Mouse (Mus musculus) layer of hippocampus, postnatal 25 days (tissue): ENCODE data around the gene Gm10447. TPM values are rescaled to one million over a fixed set of nuclear protein-coding genes. Genes with fewer than 3 reads are reported as not detected.

Experiments used
- DNase-seq, 2 experiments: peaks; one replicate each; pipeline ENCODE4 v3.0.0; 2022; ENCODE audit warnings: mixed read lengths in 2 of 2, low spot score in 1 of 2; ENCODE audit errors: extremely low spot score in 1 of 2
- microRNA-seq, 2 experiments: library from miRNA; unstranded; fragments of <30 nt; microRNA quantifications; one replicate each; pipeline ENCODE4 v1.2.0; 2021
- total RNA-seq, 2 experiments: library from RNA; stranded (reverse); gene quantifications; 2 replicates each; pipeline ENCODE4 v1.2.3; 2021

Gm10447 gene
- total RNA-seq, 2 experiments from 2014 or later, result 0.12 to 0.26 TPM

GRCm38 (mm10) chr11:53411738-53412137 lies 45.2 kb downstream of the Gm10447 start:
- no peak for DNase-seq

Small RNA genes lying within 50 kb of the gene (microRNA-seq; reads per million reads assigned to microRNA genes)
- gene Mir6920, result 0 to 0.18 reads per million in 2 experiments

Other genes with a start within 250 kb of the Gm10447 start
- 100 to 1,000 TPM; 173 to 178 TPM for gene Hspa4, start 156.7 kb downstream of the Gm10447 start, total RNA-seq
- 10 to 100 TPM in 1 of 2 experiments, 1 to 10 TPM in 1; 9.3 to 10.2 TPM for gene Zcchc10, start 132.4 kb downstream of the Gm10447 start, total RNA-seq
- 100 to 1,000 TPM; 199 to 222 TPM for gene Aff4, start 106.3 kb downstream of the Gm10447 start, total RNA-seq
- gene Leap2, start 33.9 kb downstream of the Gm10447 start, total RNA-seq, result not detected
- 100 to 1,000 TPM; 444 to 504 TPM for gene Uqcrq, start 26.3 kb downstream of the Gm10447 start, total RNA-seq
- gene Gdf9, start 26.1 kb downstream of the Gm10447 start, total RNA-seq, result 1 to 10 TPM in 1 of 2 experiments, under 1 TPM in 1; 0.64 to 1.1 TPM
- 1 to 10 TPM; 3.8 to 4.1 TPM for gene Shroom1, start 95 bp upstream of the Gm10447 start, total RNA-seq
- not detected for gene Gm9837, start 13.4 kb upstream of the Gm10447 start, total RNA-seq
- gene Gm9945, start 23.1 kb upstream of the Gm10447 start, total RNA-seq, result 1 to 10 TPM; 1.8 to 2.5 TPM
- 100 to 1,000 TPM; 125 to 132 TPM for gene Sowaha, start 23.2 kb upstream of the Gm10447 start, total RNA-seq
- 100 to 1,000 TPM; 252 to 260 TPM for gene Sept8, start 62.1 kb upstream of the Gm10447 start, total RNA-seq
- gene Kif3a, start 110.3 kb upstream of the Gm10447 start, total RNA-seq, result 100 to 1,000 TPM; 120 to 131 TPM
- not detected for gene Il4, start 161.6 kb upstream of the Gm10447 start, total RNA-seq
- not detected for gene Il13, start 177.6 kb upstream of the Gm10447 start, total RNA-seq